Mouse (Mus musculus) liver, postnatal 0 days (tissue): Measurements from ENCODE around the gene Myod1. TPM values are rescaled to one million over a fixed set of nuclear protein-coding genes. Genes with fewer than 3 reads are reported as not detected.

Experiments
- ATAC-seq: fragments of 200-750 bp; cut with Nextera tagmentation; 2 replicates; pipeline ENCODE4 v1.8.0; 2017; ENCODE audit warnings: mild to moderate bottlenecking, moderate library complexity
- DNase-seq: peaks from one replicate; pipeline ENCODE4 v3.0.0-alpha.2; 2016
- H3K27ac ChIP-seq: fragments of 300-500 bp; sonication (generic); 2 replicates; pipeline ENCODE4 v1.5.1; 2014; ENCODE audit warnings: antibody characterized with exemption, moderate library complexity, mild to moderate bottlenecking, low read depth
- H3K27me3 ChIP-seq: fragments of 300-500 bp; sonication (generic); 2 replicates; pipeline ENCODE4 v1.6.1; 2014; ENCODE audit warnings: low read length, control low read depth, mixed read lengths; ENCODE audit not compliant: insufficient read depth
- H3K36me3 ChIP-seq: fragments of 300-500 bp; sonication (generic); replicated peaks from 2 replicates; pipeline ENCODE4 v1.6.1; 2014; ENCODE audit warnings: mild to moderate bottlenecking, control low read depth, low read length, moderate library complexity, mixed read lengths; ENCODE audit not compliant: insufficient read depth
- H3K4me1 ChIP-seq: fragments of 300-500 bp; sonication (generic); 2 replicates; pipeline ENCODE4 v1.6.1; 2014; ENCODE audit warnings: antibody characterized with exemption, mild to moderate bottlenecking, control low read depth; ENCODE audit not compliant: insufficient read depth
- H3K4me2 ChIP-seq: fragments of 300-500 bp; sonication (generic); 2 replicates; pipeline ENCODE4 v1.6.1; 2014; ENCODE audit warnings: low read depth, mild to moderate bottlenecking, low read length, moderate library complexity, mixed read lengths
- H3K4me3 ChIP-seq: fragments of 300-500 bp; sonication (generic); 2 replicates; pipeline ENCODE4 v1.5.1; 2014; ENCODE audit warnings: low read depth, low read length
- H3K9ac ChIP-seq: fragments of 300-500 bp; sonication (generic); replicated peaks from 2 replicates; pipeline ENCODE4 v1.6.1; 2014; ENCODE audit warnings: mild to moderate bottlenecking, moderate library complexity
- H3K9me3 ChIP-seq: fragments of 300-500 bp; sonication (generic); 2 replicates; pipeline ENCODE4 v1.6.1; 2016; ENCODE audit warnings: mild to moderate bottlenecking, control low read depth, low read length, mixed read lengths
- CTCF ChIP-seq: sonication (generic); IDR thresholded peaks from 2 replicates; pipeline ENCODE4 v1.5.1; 2016; ENCODE audit warnings: antibody characterized with exemption, low read depth
- EP300 ChIP-seq: IDR thresholded peaks from 2 replicates; pipeline ENCODE4 v1.6.1; 2016; ENCODE audit warnings: antibody characterized with exemption, low read depth, mild to moderate bottlenecking
- WGBS: fragments of 180-500 bp; shearing (Covaris S2); extraction: QIAGEN DNeasy Blood & Tissue Kit; methylation state at CpG from one replicate; pipeline ENCODE4 v1.1.7; 2014; ENCODE audit not compliant: insufficient replicate concordance; 5-methylcytosine and 5-hydroxymethylcytosine counted together
- polyA plus RNA-seq: library from polyadenylated mRNA; unstranded; fragments of >200 nt; fragmentation: Nextera tagmentation; extraction: Ambion mirVana; gene quantifications from 2 replicates; pipeline ENCODE4 v1.2.1, GENCODE M21; 2015

Myod1 gene
- polyA plus RNA-seq, 1 experiment from 2014 or later = not detected

DNA sequence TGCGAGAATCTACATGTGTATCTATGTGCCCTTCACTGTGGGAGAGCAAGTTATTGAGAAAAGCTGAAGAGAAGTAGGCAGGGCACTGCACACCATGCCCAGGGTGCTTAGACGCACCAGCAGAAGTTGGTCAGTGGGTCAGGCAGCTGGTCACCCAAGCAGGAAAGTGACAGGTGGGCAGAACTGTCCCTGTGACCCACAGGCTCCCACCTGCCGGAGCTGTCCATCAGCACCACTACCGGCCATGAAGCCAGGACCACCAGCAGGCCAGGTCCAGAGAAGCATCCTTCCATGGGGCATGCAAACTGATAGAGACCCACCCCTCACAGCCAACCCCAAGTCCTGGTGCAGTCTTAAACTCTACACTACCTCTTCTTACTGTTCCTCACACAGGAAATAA lies 28.6 kb upstream of the Myod1 start:
- Histone ChIP-seq H3K4me3 (no peak overlapping the region), H3K9me3 (no peaks in the 10 kb centered on the region), H3K9ac (no peak overlapping the region), H3K4me1 (no peaks in the 10 kb centered on the region), H3K27me3 (peaks cover 20% of the 10 kb centered on the region), H3K4me2 (no peak overlapping the region), H3K36me3 (no peaks in the 10 kb centered on the region), H3K27ac (no peak overlapping the region)
- no peak for DNase-seq
- WGBS = 56% methylated on average over 4 of the region's 4 CpGs
- no peak for TF ChIP-seq CTCF
- TF ChIP-seq EP300 = no peak
- ATAC-seq = no peak

- TF ChIP-seq EP300 (no peak), CTCF (no peak)
- ATAC-seq (no peak), DNase-seq (no peak)
- WGBS = 6% methylated on average over 32 of the region's 36 CpGs
- Histone ChIP-seq H3K9ac (no peak overlapping the region), H3K27me3 (peaks cover 20% of the 10 kb centered on the region), H3K4me3 (no peak overlapping the region), H3K36me3 (no peaks in the 10 kb centered on the region), H3K27ac (no peak overlapping the region), H3K4me2 (no peak overlapping the region), H3K9me3 (no peaks in the 10 kb centered on the region), H3K4me1 (no peaks in the 10 kb centered on the region)
These were observed 27.5 kb upstream of the Myod1 start for GRCm38 (mm10) chr7:46348813-46349212.

DNA sequence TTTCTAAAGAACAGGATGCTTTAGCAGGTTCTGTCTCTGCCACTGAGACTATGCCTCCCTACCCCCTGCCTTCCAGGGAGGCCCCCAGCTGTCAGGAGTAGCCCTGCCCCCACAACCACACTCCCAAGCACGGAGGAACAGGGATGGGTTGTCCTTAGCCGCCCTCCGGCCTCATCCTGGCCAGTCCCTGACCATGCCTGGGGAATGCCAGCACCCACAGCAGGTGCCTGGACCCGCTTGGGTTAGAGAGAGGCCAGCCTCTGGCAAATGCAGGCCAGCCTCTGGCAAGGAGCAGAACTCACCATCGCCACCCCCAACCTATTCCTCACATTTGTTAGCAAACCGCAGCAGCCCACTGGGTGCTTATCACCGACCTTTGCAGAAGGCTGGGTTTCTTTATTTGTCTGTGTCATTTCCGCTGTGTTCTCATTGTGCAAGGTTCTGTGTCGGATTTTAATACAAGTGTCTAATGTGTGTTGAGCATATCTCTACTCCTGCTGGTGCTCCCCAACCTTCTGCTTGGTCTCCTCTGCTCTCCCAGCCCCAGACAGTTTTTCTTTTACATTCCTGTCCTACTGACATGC lies 26.1 kb upstream of the Myod1 start:
- DNase-seq = no peak
- no peaks in the 10 kb centered on the region for H3K9me3 ChIP-seq
- H3K9ac ChIP-seq = no peak overlapping the region
- no peaks in the 10 kb centered on the region for H3K4me1 ChIP-seq
- H3K4me2 ChIP-seq = no peak overlapping the region
- H3K36me3 ChIP-seq = no peaks in the 10 kb centered on the region
- H3K27me3 ChIP-seq = peaks cover 20% of the 10 kb centered on the region
- TF ChIP-seq EP300 (no peak), CTCF (no peak)
- WGBS = 48% methylated on average over 9 of the region's 9 CpGs
- H3K27ac ChIP-seq = no peak overlapping the region
- no peak for ATAC-seq
- no peak overlapping the region for H3K4me3 ChIP-seq

GRCm38 (mm10) chr7:46352748-46353147 lies 23.5 kb upstream of the Myod1 start:
- H3K4me3 ChIP-seq = no peak overlapping the region
- no peaks in the 10 kb centered on the region for H3K36me3 ChIP-seq
- H3K9ac ChIP-seq = no peak overlapping the region
- no peaks in the 10 kb centered on the region for H3K9me3 ChIP-seq
- 63% methylated on average over 2 of the region's 2 CpGs for WGBS
- ATAC-seq (no peak), DNase-seq (no peak)
- H3K27ac ChIP-seq = no peak overlapping the region
- no peak overlapping the region for H3K4me2 ChIP-seq
- peaks cover 18% of the 10 kb centered on the region for H3K27me3 ChIP-seq
- TF ChIP-seq EP300 (no peak), CTCF (no peak)
- no peaks in the 10 kb centered on the region for H3K4me1 ChIP-seq

DNA sequence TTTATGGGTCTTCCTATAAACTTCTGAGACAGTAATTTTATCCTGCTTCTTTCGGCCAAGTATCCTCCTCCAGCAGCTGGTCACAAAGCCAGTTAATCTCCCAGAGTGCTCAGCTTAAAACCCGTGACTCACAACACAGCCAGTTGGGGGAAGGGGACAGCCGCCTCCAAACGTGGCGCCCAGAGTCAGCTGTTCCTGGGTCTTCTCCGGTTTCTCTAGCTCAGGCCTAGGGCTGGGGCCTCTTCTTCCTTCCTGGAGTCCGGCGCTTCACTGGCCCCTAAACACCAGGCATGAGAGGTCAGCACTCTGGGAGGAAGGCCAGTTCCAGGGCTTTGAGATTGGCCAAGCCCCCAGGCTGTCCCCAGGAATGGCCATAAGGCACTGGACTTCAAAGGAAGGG lies 23.1 kb upstream of the Myod1 start:
- no peak overlapping the region for H3K4me3 ChIP-seq
- ATAC-seq = no peak
- no peak for DNase-seq
- no peaks in the 10 kb centered on the region for H3K4me1 ChIP-seq
- 44% methylated on average over 6 of the region's 8 CpGs for WGBS
- H3K9ac ChIP-seq = no peak overlapping the region
- no peaks in the 10 kb centered on the region for H3K36me3 ChIP-seq
- TF ChIP-seq CTCF (no peak), EP300 (no peak)
- H3K27me3 ChIP-seq = peaks cover 14% of the 10 kb centered on the region
- no peak overlapping the region for H3K4me2 ChIP-seq
- H3K27ac ChIP-seq = no peak overlapping the region
- H3K9me3 ChIP-seq = no peaks in the 10 kb centered on the region

DNA sequence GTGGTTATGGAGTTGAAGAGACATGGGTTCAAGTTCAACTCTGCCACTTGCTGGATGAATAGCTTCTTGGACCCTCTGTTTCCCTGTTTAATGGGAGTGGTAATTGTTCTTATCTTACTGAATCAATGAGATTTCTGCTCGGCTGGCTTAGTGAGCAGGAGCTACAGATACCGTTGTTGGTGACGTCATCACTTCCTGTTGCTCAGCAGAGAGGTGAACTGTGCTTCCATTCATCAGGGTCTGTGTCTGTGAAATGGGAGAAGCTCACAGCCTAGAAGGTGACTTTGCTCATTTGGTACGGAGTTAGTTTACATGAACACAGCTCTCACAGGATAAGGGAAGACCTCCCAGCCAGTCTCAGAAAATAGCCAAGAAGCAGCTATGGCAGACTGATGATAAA lies 22.4 kb upstream of the Myod1 start:
- Histone ChIP-seq H3K4me3 (no peak overlapping the region), H3K9me3 (no peaks in the 10 kb centered on the region), H3K36me3 (no peaks in the 10 kb centered on the region), H3K4me1 (no peaks in the 10 kb centered on the region), H3K4me2 (no peak overlapping the region), H3K27me3 (peaks cover 8% of the 10 kb centered on the region), H3K27ac (no peak overlapping the region), H3K9ac (no peak overlapping the region)
- ATAC-seq (no peak), DNase-seq (no peak)
- 24% methylated on average over 4 of the region's 4 CpGs for WGBS
- no peak for TF ChIP-seq CTCF
- no peak for TF ChIP-seq EP300

DNA sequence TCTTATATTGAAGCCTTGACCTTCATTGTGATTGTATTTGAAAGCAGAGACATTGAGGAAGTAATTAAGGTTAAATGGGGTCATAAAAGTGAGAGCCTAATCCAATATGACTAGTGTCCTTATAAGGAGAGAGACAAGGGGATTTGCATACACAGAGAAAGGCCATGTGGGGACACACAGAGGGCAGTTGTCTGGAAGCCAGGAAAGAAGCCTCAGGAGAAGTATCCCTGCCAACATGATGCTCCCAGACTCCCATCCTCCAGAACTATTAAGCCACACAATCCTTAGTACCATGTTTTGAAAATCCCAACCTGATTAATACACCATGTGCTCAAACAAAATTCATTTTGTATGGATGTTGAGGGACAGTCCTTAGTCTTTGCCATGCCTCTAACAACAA lies 14.5 kb upstream of the Myod1 start:
- Histone ChIP-seq H3K36me3 (no peaks in the 10 kb centered on the region), H3K27ac (no peak overlapping the region), H3K9me3 (no peaks in the 10 kb centered on the region), H3K27me3 (no peaks in the 10 kb centered on the region), H3K4me1 (no peaks in the 10 kb centered on the region), H3K4me2 (no peak overlapping the region), H3K9ac (no peak overlapping the region), H3K4me3 (no peak overlapping the region)
- no peak for ATAC-seq
- TF ChIP-seq CTCF = no peak
- no peak for TF ChIP-seq EP300
- no peak for DNase-seq
